Mouse (Mus musculus): Measurements from ENCODE around the gene Nhlrc1. TPM values are rescaled to one million over a fixed set of nuclear protein-coding genes. Genes with fewer than 3 reads are reported as not detected.

The Nhlrc1 gene
- polyA plus RNA-seq, 1 experiment from 2014 or later, result 15.1 TPM

DNA sequence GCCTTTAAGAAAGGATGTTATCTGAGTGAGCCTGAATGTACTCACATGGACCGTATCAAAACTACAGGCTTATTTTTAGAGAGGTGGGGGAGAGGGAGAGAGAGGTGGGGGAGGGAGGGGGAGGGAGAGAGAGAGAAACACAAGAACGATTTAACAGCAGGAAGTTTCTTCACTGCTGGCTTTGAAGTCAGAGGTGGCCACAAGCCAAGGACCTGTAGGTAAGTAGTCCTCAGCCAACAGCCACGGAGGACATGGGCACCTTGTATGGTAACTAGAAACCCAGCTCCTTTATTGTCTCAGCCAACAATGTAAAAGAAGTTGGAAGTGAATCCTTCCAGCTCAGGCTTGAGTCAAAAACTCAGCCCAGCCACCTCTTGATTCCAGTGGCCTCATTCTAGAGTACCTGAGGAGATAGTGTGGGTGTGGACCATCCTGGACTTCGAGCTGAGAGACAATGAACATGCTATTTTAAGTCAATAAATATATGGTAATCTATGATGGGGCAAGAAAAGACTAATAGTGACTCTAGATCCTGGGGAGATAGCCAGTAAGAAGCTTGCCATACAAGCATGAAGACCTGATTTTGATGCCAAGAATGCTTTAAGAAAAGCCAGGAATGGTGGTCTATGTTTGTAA, 24.2 kb downstream of the Nhlrc1 start:
- Histone ChIP-seq H3K9me3 (ENCODE audit: control insufficient read depth, low read length) (no peaks in the 10 kb centered on the region), H3K27ac (ENCODE audit: low read depth, low read length) (no peak overlapping the region), H3K36me3 (ENCODE audit: control insufficient read depth, insufficient read depth, low read length) (no peaks in the 10 kb centered on the region), H3K4me3 (ENCODE audit: low read depth, low read length) (no peak overlapping the region), H3K4me1 (ENCODE audit: control insufficient read depth, insufficient read depth, low read length) (no peaks in the 10 kb centered on the region), H3K9ac (replicated peaks; ENCODE audit: low read depth, low read length) (no peak overlapping the region), H3K27me3 (ENCODE audit: control insufficient read depth, insufficient read depth, low read length) (no peaks in the 10 kb centered on the region), H3K4me2 (ENCODE audit: low read depth, low read length) (no peak overlapping the region)
- no peak for ATAC-seq (ENCODE audit: low read depth)
- 52% methylated on average over 4 of the region's 4 CpGs for WGBS

DNA sequence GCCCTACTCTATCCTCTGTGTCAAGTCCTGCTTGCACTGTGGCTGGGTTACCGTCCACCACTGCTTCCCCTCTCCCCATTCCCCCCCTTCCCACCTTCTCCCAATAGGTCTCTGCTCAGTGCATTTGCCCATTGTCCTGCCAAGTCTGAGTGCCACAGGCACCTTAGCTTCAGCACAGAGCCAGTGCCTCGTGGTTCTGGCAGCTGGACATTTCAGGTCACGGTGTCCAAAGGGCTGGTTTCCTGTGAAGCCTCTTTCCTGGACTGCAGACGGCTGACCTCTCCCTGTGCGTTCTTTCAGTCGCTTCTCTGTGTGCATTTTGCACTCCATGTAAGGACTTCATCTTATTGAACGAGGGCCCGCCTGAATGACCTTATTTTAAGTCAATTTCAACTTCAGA, 26.7 kb downstream of the Nhlrc1 start:
- Histone ChIP-seq H3K27ac (ENCODE audit: low read depth, low read length) (no peak overlapping the region), H3K36me3 (ENCODE audit: control insufficient read depth, insufficient read depth, low read length) (no peaks in the 10 kb centered on the region), H3K4me3 (ENCODE audit: low read depth, low read length) (no peak overlapping the region), H3K27me3 (ENCODE audit: control insufficient read depth, insufficient read depth, low read length) (no peaks in the 10 kb centered on the region), H3K4me2 (ENCODE audit: low read depth, low read length) (no peak overlapping the region), H3K4me1 (ENCODE audit: control insufficient read depth, insufficient read depth, low read length) (no peaks in the 10 kb centered on the region), H3K9me3 (ENCODE audit: control insufficient read depth, low read length) (no peaks in the 10 kb centered on the region), H3K9ac (replicated peaks; ENCODE audit: low read depth, low read length) (no peak overlapping the region)
- 82% methylated on average over 8 of the region's 8 CpGs for WGBS
- ATAC-seq (ENCODE audit: low read depth), result no peak

DNA sequence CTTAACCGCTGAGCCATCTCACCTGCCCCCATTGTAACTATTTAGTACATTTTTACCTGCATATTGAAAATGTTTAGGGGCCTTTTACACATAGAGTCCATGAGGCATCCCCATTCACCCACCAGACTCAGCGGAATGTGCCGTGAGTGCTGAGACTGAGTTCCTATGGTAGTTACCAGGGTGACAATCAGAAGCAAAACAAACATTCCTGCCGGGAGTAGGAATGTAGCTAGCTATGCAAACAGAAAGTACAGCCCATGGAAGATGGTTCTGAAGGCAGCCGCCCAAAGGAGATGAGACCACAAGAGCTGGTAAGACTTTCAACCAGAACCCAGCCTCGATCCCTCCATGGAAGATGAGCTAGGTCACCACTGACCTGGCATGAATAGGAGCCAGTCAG, 28.4 kb downstream of the Nhlrc1 start:
- 64% methylated on average over 6 of the region's 6 CpGs for WGBS

DNA sequence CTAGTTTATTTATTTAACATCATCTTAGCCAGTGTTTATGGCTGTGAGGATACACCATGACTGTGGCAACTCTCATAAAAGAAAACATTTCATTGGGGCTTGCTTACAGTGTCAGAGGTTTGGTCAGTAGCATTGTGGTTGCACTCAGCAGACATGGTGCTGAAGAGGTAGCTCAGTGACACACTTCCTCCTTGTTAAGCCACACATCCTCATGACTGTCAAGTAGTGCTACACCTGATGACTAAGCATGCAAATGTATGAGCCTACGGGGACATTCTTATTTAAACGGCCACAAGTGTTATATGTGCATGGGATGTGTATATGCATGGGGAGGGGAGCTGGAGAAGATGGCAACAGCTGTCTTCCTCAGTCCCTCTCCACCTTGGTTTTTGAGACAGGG, 30.8 kb downstream of the Nhlrc1 start:
- Histone ChIP-seq H3K4me1 (ENCODE audit: control insufficient read depth, insufficient read depth, low read length) (no peaks in the 10 kb centered on the region), H3K9me3 (ENCODE audit: control insufficient read depth, low read length) (no peaks in the 10 kb centered on the region), H3K27me3 (ENCODE audit: control insufficient read depth, insufficient read depth, low read length) (no peaks in the 10 kb centered on the region), H3K27ac (ENCODE audit: low read depth, low read length) (no peak overlapping the region), H3K9ac (replicated peaks; ENCODE audit: low read depth, low read length) (no peak overlapping the region), H3K4me3 (ENCODE audit: low read depth, low read length) (no peak overlapping the region), H3K4me2 (ENCODE audit: low read depth, low read length) (no peak overlapping the region), H3K36me3 (ENCODE audit: control insufficient read depth, insufficient read depth, low read length) (no peaks in the 10 kb centered on the region)
- no peak for ATAC-seq (ENCODE audit: low read depth)
- WGBS, result 92% methylated on average over 2 of the region's 2 CpGs

More for the DNA sequence above, 28.4 kb downstream of the Nhlrc1 start:
- no peak for ATAC-seq (ENCODE audit: low read depth)
- Histone ChIP-seq H3K9me3 (ENCODE audit: control insufficient read depth, low read length) (no peaks in the 10 kb centered on the region), H3K4me2 (ENCODE audit: low read depth, low read length) (no peak overlapping the region), H3K27me3 (ENCODE audit: control insufficient read depth, insufficient read depth, low read length) (no peaks in the 10 kb centered on the region), H3K4me3 (ENCODE audit: low read depth, low read length) (no peak overlapping the region), H3K9ac (replicated peaks; ENCODE audit: low read depth, low read length) (no peak overlapping the region), H3K36me3 (ENCODE audit: control insufficient read depth, insufficient read depth, low read length) (no peaks in the 10 kb centered on the region), H3K27ac (ENCODE audit: low read depth, low read length) (no peak overlapping the region), H3K4me1 (ENCODE audit: control insufficient read depth, insufficient read depth, low read length) (no peaks in the 10 kb centered on the region)

DNA sequence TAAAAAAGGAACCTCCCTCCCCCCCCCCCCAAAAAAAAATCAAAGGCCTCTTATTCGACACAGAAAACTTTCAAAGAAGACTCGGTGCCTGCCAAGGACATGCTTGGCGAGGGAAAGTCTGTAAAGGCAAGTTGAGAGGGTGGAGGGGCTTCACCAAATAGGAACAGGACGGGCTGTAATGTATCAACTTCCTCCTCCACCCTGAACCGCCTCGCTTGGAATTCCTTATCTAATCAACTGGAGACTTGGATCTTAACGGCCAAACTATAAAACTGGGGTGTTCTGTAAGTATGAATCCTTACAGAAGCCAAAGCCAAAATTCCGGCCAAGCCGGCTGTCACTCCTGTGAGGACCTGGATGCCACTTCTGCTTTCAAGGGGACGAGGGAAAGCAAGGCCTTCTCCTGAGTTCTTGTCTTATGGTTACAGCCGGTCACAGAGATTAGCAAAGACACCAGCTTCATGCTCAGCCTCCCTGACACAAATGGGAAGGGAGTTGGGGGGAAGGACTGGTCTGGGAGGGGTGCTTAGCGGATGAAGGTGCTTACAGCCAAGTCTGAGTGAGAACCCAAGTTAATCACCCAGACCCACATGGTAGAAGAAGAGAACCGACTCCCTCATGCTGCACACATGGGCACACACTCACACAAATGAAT, 34.7 kb downstream of the Nhlrc1 start:
- Histone ChIP-seq H3K27ac (ENCODE audit: low read depth, low read length) (no peak overlapping the region), H3K9me3 (ENCODE audit: control insufficient read depth, low read length) (no peaks in the 10 kb centered on the region), H3K9ac (replicated peaks; ENCODE audit: low read depth, low read length) (no peak overlapping the region), H3K36me3 (ENCODE audit: control insufficient read depth, insufficient read depth, low read length) (no peaks in the 10 kb centered on the region), H3K4me2 (ENCODE audit: low read depth, low read length) (no peak overlapping the region), H3K4me1 (ENCODE audit: control insufficient read depth, insufficient read depth, low read length) (no peaks in the 10 kb centered on the region), H3K4me3 (ENCODE audit: low read depth, low read length) (no peak overlapping the region), H3K27me3 (ENCODE audit: control insufficient read depth, insufficient read depth, low read length) (no peaks in the 10 kb centered on the region)
- ATAC-seq (ENCODE audit: low read depth), result no peak
- WGBS, result 78% methylated on average over 13 of the region's 13 CpGs

DNA sequence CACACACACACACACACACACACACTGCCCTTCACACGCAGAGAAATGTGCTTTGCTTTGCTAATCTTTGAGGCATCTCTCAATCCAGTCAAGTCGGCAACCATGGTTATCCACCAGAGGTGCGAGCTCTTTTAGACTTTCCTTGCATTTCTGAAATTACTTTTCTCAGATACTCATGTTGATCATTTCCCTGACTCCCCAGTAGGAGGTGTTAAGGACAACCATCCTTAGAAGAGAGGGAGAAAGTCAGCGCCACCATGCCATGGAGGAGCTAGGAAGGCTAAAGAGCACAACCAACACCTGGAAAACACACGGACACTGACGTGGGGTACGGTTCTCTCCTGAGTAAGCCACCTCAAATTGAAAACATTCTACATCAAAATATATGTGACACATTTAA, 38.1 kb downstream of the Nhlrc1 start:
- ATAC-seq (ENCODE audit: low read depth), result no peak
- WGBS, result 97% methylated on average over 7 of the region's 7 CpGs
- Histone ChIP-seq H3K9me3 (ENCODE audit: control insufficient read depth, low read length) (no peaks in the 10 kb centered on the region), H3K4me3 (ENCODE audit: low read depth, low read length) (no peak overlapping the region), H3K36me3 (ENCODE audit: control insufficient read depth, insufficient read depth, low read length) (no peaks in the 10 kb centered on the region), H3K9ac (replicated peaks; ENCODE audit: low read depth, low read length) (no peak overlapping the region), H3K4me1 (ENCODE audit: control insufficient read depth, insufficient read depth, low read length) (no peaks in the 10 kb centered on the region), H3K27ac (ENCODE audit: low read depth, low read length) (no peak overlapping the region), H3K27me3 (ENCODE audit: control insufficient read depth, insufficient read depth, low read length) (no peaks in the 10 kb centered on the region), H3K4me2 (ENCODE audit: low read depth, low read length) (no peak overlapping the region)

DNA sequence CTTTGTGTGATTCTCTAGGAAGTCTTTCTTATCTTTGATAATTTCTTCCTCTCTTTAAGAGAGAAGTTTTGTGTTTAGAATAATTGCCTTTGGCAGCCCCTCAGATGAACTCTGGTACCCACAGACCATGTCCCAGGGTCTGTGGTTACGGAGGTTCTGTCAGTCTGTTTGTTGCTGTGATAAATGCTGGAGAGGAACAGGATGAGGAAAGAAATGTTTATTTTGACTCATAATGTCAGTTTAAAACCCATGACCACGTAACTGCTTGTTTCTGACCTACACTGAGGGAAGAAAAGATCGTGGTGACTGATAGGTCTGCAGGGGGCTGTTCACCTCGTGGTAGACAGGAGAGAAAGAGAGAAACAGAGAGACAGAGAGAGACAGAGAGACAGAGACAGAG, 38.7 kb downstream of the Nhlrc1 start:
- no peak overlapping the region for H3K27ac ChIP-seq (ENCODE audit: low read depth, low read length)

DNA sequence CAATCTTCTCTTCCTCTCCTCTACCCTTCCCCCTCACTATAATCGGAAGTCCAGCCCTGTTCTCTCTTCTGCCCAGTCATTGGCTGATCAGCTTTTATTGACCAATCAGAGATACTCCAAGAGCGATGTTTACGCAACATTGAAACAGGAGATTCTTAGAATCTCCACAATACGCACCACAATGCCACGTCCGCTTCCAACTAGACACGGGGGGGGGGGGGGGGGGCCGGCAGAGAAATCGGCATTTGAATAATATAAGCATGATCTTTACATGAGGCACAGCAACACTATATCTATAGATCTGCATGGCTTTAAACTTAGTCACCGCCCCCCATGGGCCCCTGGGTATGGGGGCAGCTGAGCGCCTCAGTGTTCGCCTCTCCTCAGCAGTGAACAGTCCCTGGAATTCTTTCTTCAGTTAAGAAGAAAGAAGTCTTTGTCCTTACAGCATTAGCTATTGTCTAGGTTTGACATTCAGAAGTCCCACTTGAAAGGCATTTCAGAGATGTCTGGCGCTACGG, 39.6 kb downstream of the Nhlrc1 start:
- ATAC-seq (ENCODE audit: low read depth), result peak; percentile 96
- peak overlapping the region; percentile 25; the same call in 1 of the 2 replicates for H3K27ac ChIP-seq (ENCODE audit: low read depth, low read length)
- H3K4me3 ChIP-seq (ENCODE audit: low read depth, low read length), result peak overlapping the region; percentile 32
- no peaks in the 10 kb centered on the region for H3K27me3 ChIP-seq (ENCODE audit: control insufficient read depth, insufficient read depth, low read length)
- 10% methylated on average over 14 of the region's 14 CpGs for WGBS
- H3K9ac ChIP-seq (replicated peaks; ENCODE audit: low read depth, low read length), result peak overlapping the region; percentile 43; the same call in 1 of the 2 replicates
- no peaks in the 10 kb centered on the region for H3K4me1 ChIP-seq (ENCODE audit: control insufficient read depth, insufficient read depth, low read length)
- peak overlapping the region; percentile 48 for H3K4me2 ChIP-seq (ENCODE audit: low read depth, low read length)
- H3K9me3 ChIP-seq (ENCODE audit: control insufficient read depth, low read length), result no peaks in the 10 kb centered on the region
- no peaks in the 10 kb centered on the region for H3K36me3 ChIP-seq (ENCODE audit: control insufficient read depth, insufficient read depth, low read length)

More for the DNA sequence above, 38.7 kb downstream of the Nhlrc1 start:
- Histone ChIP-seq H3K4me2 (ENCODE audit: low read depth, low read length) (peak overlapping the region; percentile 48; the same call in 1 of the 2 replicates), H3K4me3 (ENCODE audit: low read depth, low read length) (no peak overlapping the region), H3K9me3 (ENCODE audit: control insufficient read depth, low read length) (no peaks in the 10 kb centered on the region), H3K9ac (replicated peaks; ENCODE audit: low read depth, low read length) (no peak overlapping the region), H3K36me3 (ENCODE audit: control insufficient read depth, insufficient read depth, low read length) (no peaks in the 10 kb centered on the region), H3K4me1 (ENCODE audit: control insufficient read depth, insufficient read depth, low read length) (no peaks in the 10 kb centered on the region), H3K27me3 (ENCODE audit: control insufficient read depth, insufficient read depth, low read length) (no peaks in the 10 kb centered on the region)
- 23% methylated on average over 4 of the region's 4 CpGs for WGBS
- no peak for ATAC-seq (ENCODE audit: low read depth)

DNA sequence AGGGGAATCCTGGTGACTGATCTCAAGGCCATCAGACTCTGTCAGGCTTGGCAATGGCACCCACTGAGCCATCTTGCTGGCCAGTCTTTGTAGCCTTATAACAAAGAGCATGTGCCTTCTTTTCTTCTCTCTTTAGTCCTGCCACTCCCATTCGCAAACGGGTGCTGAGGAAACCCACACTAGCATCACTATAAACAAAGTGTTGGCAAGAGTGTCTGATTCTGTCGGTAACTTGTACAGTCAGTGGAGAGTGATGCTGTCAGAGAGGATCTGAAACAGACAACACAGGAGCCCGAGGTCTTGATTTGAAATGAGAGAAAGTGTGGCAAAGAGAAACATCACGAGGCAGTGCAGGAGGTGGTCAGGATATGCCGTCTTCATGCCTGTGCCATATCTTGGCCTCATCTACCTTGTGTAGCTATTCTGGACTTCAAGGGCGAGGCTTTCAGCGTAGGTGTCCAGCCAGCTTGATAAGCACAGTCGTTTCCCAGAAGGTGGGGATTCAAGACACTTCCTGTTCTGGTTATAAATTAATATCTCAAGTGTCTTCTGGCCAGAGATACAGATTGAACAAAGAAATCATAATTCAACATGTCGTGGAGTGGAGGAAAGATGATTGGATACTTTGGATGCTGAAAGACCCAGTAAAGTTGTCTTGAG, 44.2 kb downstream of the Nhlrc1 start:
- WGBS, result 86% methylated on average over 10 of the region's 10 CpGs
- no peak for ATAC-seq (ENCODE audit: low read depth)
- H3K4me3 ChIP-seq (ENCODE audit: low read depth, low read length), result no peak overlapping the region
- no peaks in the 10 kb centered on the region for H3K36me3 ChIP-seq (ENCODE audit: control insufficient read depth, insufficient read depth, low read length)
- no peaks in the 10 kb centered on the region for H3K9me3 ChIP-seq (ENCODE audit: control insufficient read depth, low read length)
- H3K4me2 ChIP-seq (ENCODE audit: low read depth, low read length), result no peak overlapping the region
- H3K4me1 ChIP-seq (ENCODE audit: control insufficient read depth, insufficient read depth, low read length), result no peaks in the 10 kb centered on the region
- no peak overlapping the region for H3K27ac ChIP-seq (ENCODE audit: low read depth, low read length)
- H3K9ac ChIP-seq (replicated peaks; ENCODE audit: low read depth, low read length), result no peak overlapping the region
- H3K27me3 ChIP-seq (ENCODE audit: control insufficient read depth, insufficient read depth, low read length), result no peaks in the 10 kb centered on the region

Measured in neural tube, embryonic 14.5 days (tissue).